Mouse (Mus musculus) midbrain, embryonic 14.5 days (tissue): ENCODE data around the gene Sim2. TPM values are rescaled to one million over a fixed set of nuclear protein-coding genes. Genes with fewer than 3 reads are reported as not detected.

ENCODE experiments used
- ATAC-seq: fragments of 200-750 bp; cut with Nextera tagmentation; 2 replicates; pipeline ENCODE4 v1.8.0; 2017; ENCODE audit warnings: moderate number of reproducible peaks, moderate library complexity; ENCODE audit not compliant: low FRiP score, low TSS enrichment
- DNase-seq: peaks from one replicate; pipeline ENCODE4 v3.0.0-alpha.2; 2015
- H3K27ac ChIP-seq: fragments of 300-500 bp; sonication (generic); replicated peaks from 2 replicates; pipeline ENCODE4 v1.5.1; 2014; ENCODE audit warnings: mild to moderate bottlenecking, low read depth, low read length, moderate library complexity
- H3K27me3 ChIP-seq: fragments of 300-500 bp; sonication (generic); 2 replicates; pipeline ENCODE4 v1.6.1; 2014; ENCODE audit warnings: low read length, control low read depth, mixed read lengths; ENCODE audit not compliant: control insufficient read depth, insufficient read depth
- H3K36me3 ChIP-seq: fragments of 300-500 bp; sonication (generic); 2 replicates; pipeline ENCODE4 v1.6.1; 2014; ENCODE audit warnings: low read length, control low read depth; ENCODE audit not compliant: control insufficient read depth, insufficient read depth
- H3K4me1 ChIP-seq: fragments of 300-500 bp; sonication (generic); 2 replicates; pipeline ENCODE4 v1.6.1; 2014; ENCODE audit warnings: mild to moderate bottlenecking, antibody characterized with exemption, low read length, control low read depth; ENCODE audit not compliant: control insufficient read depth, insufficient read depth
- H3K4me2 ChIP-seq: fragments of 300-500 bp; sonication (generic); 2 replicates; pipeline ENCODE4 v1.6.1; 2014; ENCODE audit warnings: mild to moderate bottlenecking, low read length, moderate library complexity
- H3K4me3 ChIP-seq: fragments of 300-500 bp; sonication (generic); replicated peaks from 2 replicates; pipeline ENCODE4 v1.5.1; 2014; ENCODE audit warnings: low read depth, low read length
- H3K9ac ChIP-seq: fragments of 300-500 bp; sonication (generic); replicated peaks from 2 replicates; pipeline ENCODE4 v1.6.1; 2014; ENCODE audit warnings: mild to moderate bottlenecking, low read length, moderate library complexity
- H3K9me3 ChIP-seq: fragments of 300-500 bp; sonication (generic); 2 replicates; pipeline ENCODE4 v1.6.1; 2016; ENCODE audit warnings: low read length, control low read depth, mixed read lengths; ENCODE audit not compliant: control insufficient read depth
- WGBS: fragments of 180-500 bp; shearing (Covaris S2); extraction: QIAGEN DNeasy Blood & Tissue Kit; methylation state at CpG from one replicate; pipeline ENCODE4 v1.1.7; 2014; 5-methylcytosine and 5-hydroxymethylcytosine counted together
- polyA plus RNA-seq: library from polyadenylated mRNA; unstranded; fragments of >200 nt; fragmentation: Nextera tagmentation; extraction: Ambion mirVana; gene quantifications from 2 replicates; pipeline ENCODE4 v1.2.1, GENCODE M21; 2014

Sim2 gene
- polyA plus RNA-seq, 1 experiment from 2014 or later, result not detected

DNA sequence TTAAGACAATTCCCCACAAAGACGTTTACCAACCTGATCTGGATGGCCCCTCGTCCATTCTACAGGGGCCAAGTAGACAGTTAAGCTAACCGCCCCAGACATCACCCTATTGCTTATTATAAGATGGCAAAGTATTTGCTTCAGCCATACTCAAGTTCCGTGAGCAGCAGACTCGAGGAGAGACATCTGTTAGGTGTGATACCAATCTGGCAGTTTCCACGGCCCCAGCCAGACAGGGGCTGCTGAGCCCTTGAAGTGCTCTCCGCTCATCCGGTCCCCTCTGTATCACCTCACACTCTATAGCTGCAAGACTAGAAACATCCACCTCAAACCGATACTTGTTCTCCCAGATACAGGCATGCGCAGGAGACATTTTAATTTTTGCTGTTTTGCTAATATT lies 49.5 kb downstream of the Sim2 start:
- Histone ChIP-seq H3K27ac (no peak overlapping the region), H3K9ac (no peak overlapping the region), H3K4me2 (no peak overlapping the region), H3K4me1 (no peaks in the 10 kb centered on the region), H3K27me3 (peaks cover 18% of the 10 kb centered on the region), H3K4me3 (no peak overlapping the region), H3K36me3 (no peaks in the 10 kb centered on the region), H3K9me3 (no peaks in the 10 kb centered on the region)
- ATAC-seq, result no peak
- WGBS, result 83% methylated on average over 10 of the region's 10 CpGs
- no peak for DNase-seq

DNA sequence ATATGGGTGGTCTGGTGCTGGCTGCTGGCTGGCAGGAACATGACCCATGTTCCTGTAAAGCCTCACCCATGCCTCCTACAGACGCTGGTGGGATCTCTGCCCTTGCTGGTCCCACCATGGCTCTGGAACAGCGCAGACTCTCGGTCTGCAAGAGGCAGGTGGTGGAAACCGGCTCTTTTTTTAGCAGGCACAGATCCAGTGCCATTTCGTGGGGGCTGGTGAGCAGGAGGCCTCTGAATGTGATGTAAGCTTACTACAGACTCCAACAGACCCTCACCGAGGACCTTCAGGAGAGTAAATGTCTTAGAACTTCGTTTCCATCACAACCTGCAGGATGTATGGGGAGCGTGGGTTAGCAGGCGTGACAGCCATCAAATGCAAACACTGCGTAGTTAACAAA lies 56.0 kb downstream of the Sim2 start:
- Histone ChIP-seq H3K27ac (no peak overlapping the region), H3K9ac (no peak overlapping the region), H3K4me2 (no peak overlapping the region), H3K27me3 (0 out of 2 replicates have a peak, but pooled peaks cover 4% of the 10 kb centered on the region), H3K9me3 (no peaks in the 10 kb centered on the region), H3K36me3 (no peaks in the 10 kb centered on the region), H3K4me1 (peaks cover 6% of the 10 kb centered on the region; the same call in 1 of the 2 replicates), H3K4me3 (no peak overlapping the region)
- WGBS, result 73% methylated on average over 10 of the region's 10 CpGs
- DNase-seq (no peak), ATAC-seq (no peak)

- Histone ChIP-seq H3K9ac (no peak overlapping the region), H3K4me3 (no peak overlapping the region), H3K4me2 (no peak overlapping the region), H3K4me1 (peaks cover 11% of the 10 kb centered on the region; the same call in 1 of the 2 replicates), H3K9me3 (no peaks in the 10 kb centered on the region), H3K36me3 (no peaks in the 10 kb centered on the region), H3K27ac (no peak overlapping the region), H3K27me3 (peaks cover 9% of the 10 kb centered on the region; the same call in 1 of the 2 replicates)
- ATAC-seq (no peak), DNase-seq (peak; percentile 21)
- 34% methylated on average over 10 of the region's 10 CpGs for WGBS
Observed at GRCm38 (mm10) chr16:94143325-94143724, 58.6 kb downstream of the Sim2 start.

DNA sequence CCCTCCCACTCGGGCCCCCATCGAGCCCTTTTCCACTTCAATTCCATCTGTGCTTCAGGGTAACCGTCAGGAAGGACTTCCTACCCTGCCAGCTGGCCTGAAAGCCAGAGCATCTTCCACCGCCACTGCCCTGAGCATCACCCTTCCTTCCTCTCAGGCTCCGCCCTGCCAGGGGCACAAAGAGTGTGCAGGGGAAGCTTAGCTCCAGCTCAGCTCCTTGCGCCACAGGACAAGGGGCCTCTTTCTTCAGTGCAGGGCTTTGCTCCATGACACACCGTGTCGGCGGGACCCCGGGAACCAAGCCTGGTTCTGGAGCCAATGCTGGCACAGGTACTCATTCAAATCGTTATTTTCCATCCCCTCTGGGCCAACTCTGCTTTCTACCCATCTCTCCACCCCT lies 63.4 kb downstream of the Sim2 start:
- no peak overlapping the region for H3K27ac ChIP-seq
- no peaks in the 10 kb centered on the region for H3K9me3 ChIP-seq
- H3K27me3 ChIP-seq, result peaks cover 9% of the 10 kb centered on the region; the same call in 1 of the 2 replicates
- H3K4me2 ChIP-seq, result peak overlapping the region; percentile 15; the same call in 1 of the 2 replicates
- 17% methylated on average over 11 of the region's 11 CpGs for WGBS
- DNase-seq (peak; percentile 27), ATAC-seq (no peak)
- H3K36me3 ChIP-seq, result no peaks in the 10 kb centered on the region
- H3K9ac ChIP-seq, result no peak overlapping the region
- H3K4me3 ChIP-seq, result no peak overlapping the region
- peaks cover 12% of the 10 kb centered on the region; the same call in 1 of the 2 replicates for H3K4me1 ChIP-seq

DNA sequence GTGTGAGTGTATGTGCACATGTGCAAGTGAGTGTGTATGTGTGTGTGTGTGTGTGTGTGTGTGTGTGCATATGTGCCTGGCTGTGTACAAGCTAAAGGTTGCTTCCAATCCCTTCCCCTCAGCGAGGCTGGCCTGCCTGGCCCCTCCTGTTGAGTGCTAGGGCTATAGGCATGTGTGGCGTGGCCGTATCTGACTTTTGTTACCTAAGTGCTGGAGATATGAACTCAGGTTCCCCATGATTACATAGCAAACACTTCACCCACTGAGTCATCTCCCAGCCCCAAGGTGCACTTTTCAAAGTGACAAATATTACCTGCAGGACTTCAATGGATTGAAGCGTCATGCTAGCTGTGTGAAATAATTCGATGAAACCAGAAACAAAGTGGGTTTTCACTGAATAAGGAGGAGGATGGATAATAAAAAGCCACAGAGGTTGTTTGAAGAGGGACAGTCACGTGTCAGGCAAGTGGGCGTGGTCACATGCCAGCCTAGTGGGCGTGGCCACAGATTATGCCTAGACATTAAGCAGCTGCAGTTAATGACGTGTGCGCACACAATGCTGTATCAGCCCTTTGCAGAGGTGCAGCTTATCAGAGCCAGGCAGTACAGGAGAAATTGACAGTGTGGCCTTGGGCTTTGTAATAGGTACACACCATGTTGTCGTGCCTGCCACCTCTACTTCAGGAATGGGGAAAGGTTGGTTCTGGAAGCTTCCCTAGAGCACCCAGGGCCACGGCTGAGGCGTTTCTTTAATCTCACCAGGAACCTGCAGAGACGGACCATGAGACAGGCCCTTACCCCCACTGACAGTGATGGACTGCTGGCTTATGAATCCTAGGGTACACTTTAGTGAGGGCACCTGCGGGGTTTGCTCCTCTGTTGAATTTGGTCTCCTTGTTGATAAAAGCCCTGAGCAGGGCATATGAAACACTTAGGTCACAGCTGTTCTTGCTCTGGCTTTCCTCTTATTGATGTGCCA lies 65.7 kb downstream of the Sim2 start:
- ATAC-seq (no peak), DNase-seq (no peak)
- Histone ChIP-seq H3K4me1 (peaks cover 16% of the 10 kb centered on the region), H3K4me2 (no peak overlapping the region), H3K4me3 (no peak overlapping the region), H3K27me3 (peaks cover 5% of the 10 kb centered on the region; the same call in 1 of the 2 replicates), H3K9ac (no peak overlapping the region), H3K36me3 (no peaks in the 10 kb centered on the region), H3K27ac (no peak overlapping the region), H3K9me3 (no peaks in the 10 kb centered on the region)
- 80% methylated on average over 15 of the region's 15 CpGs for WGBS

- Histone ChIP-seq H3K36me3 (no peaks in the 10 kb centered on the region), H3K4me2 (peak overlapping the region; percentile 17; the same call in 1 of the 2 replicates), H3K27me3 (0 out of 2 replicates have a peak, but pooled peaks cover 7% of the 10 kb centered on the region), H3K9ac (no peak overlapping the region; the same call in 1 of the 2 replicates), H3K4me1 (peaks cover 14% of the 10 kb centered on the region), H3K27ac (no peak overlapping the region; the same call in 1 of the 2 replicates), H3K9me3 (no peaks in the 10 kb centered on the region), H3K4me3 (no peak overlapping the region)
- DNase-seq, result peak; percentile 54
- 13% methylated on average over 14 of the region's 14 CpGs for WGBS
- ATAC-seq, result peak; percentile 46; the same call in 1 of the 2 replicates
Observed at GRCm38 (mm10) chr16:94155041-94155653, 70.4 kb downstream of the Sim2 start.

DNA sequence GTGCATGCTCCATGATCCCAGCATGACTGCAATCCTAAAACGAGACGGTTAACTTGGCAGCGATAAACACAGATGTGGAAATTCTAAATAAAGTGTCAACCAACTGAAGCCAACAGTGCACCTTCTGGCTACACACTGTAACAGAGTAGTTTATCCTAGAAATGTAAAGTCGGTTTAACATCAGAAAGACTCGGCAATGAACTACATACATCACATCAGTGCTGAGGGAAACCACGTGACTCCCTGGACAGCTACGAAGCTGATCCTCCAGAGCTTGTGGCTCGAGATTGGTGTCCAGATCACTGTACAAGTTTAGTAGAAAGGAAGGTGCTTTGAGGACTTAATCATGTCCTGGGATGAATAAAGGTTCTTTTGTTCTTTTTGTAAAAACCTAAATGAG lies 73.1 kb downstream of the Sim2 start:
- H3K4me3 ChIP-seq, result no peak overlapping the region
- peaks cover 12% of the 10 kb centered on the region; the same call in 1 of the 2 replicates for H3K27me3 ChIP-seq
- H3K27ac ChIP-seq, result no peak overlapping the region
- no peak for ATAC-seq
- H3K4me1 ChIP-seq, result peaks cover 14% of the 10 kb centered on the region
- no peak overlapping the region for H3K4me2 ChIP-seq
- no peaks in the 10 kb centered on the region for H3K36me3 ChIP-seq
- H3K9me3 ChIP-seq, result no peaks in the 10 kb centered on the region
- 79% methylated on average over 8 of the region's 8 CpGs for WGBS
- no peak overlapping the region for H3K9ac ChIP-seq
- no peak for DNase-seq

DNA sequence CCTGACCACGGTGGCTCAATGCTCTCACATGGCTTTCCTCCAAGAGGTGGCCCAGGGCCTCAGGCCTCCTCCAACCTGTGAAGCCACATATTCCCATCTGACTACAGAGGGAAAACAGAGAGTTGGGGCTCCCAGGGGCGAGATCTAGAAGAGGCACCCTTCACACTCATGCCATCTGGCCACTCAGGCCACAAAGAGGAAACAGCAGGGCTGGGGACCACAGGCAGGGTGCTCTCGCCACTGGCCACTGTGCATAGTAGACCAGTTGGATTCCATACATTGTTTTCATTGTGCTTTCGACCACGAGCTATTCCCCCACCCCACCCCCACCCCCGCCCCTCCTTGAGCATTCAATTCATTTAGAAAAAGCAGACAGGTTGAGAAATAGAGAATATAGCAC lies 77.3 kb downstream of the Sim2 start:
- peaks cover 32% of the 10 kb centered on the region for H3K27me3 ChIP-seq
- 40% methylated on average over 6 of the region's 6 CpGs for WGBS

More for the DNA sequence above, 77.3 kb downstream of the Sim2 start:
- Histone ChIP-seq H3K27ac (no peak overlapping the region), H3K4me2 (no peak overlapping the region), H3K36me3 (no peaks in the 10 kb centered on the region), H3K9ac (no peak overlapping the region), H3K4me1 (peaks cover 7% of the 10 kb centered on the region; the same call in 1 of the 2 replicates), H3K4me3 (no peak overlapping the region), H3K9me3 (no peaks in the 10 kb centered on the region)
- ATAC-seq (no peak), DNase-seq (no peak)
